Mouse (Mus musculus): ENCODE measurements around the gene Rpl27. TPM values are rescaled to one million over a fixed set of nuclear protein-coding genes. Genes with fewer than 3 reads are reported as not detected.

Rpl27 gene
- total RNA-seq, 2 experiments from 2014 or later, result 40.7 to 42.5 TPM

Small RNA genes within 50 kb of the gene (microRNA-seq; reads per million reads assigned to microRNA genes)
- gene Mir6929, result 0 to 0.74 reads per million in 2 experiments

Other genes starting within 250 kb of the Rpl27 start
- 10 to 100 TPM; 79.0 to 84.0 TPM for gene Ezh1, start 215.8 kb upstream of the Rpl27 start, total RNA-seq (2021)
- 10 to 100 TPM; 62.2 to 72.8 TPM for gene Ramp2, start 196.3 kb upstream of the Rpl27 start, total RNA-seq (2021)
- gene Vps25, start 188.6 kb upstream of the Rpl27 start, total RNA-seq (2021), result 10 to 100 TPM; 61.8 to 65.6 TPM
- gene Wnk4, start 181.7 kb upstream of the Rpl27 start, total RNA-seq (2021), result 10 to 100 TPM in 1 of 2 experiments, 1 to 10 TPM in 1; 9.8 to 10.4 TPM
- under 1 TPM; 0.30 to 0.47 TPM for gene Cntd1, start 163.3 kb upstream of the Rpl27 start, total RNA-seq (2021)
- gene Coa3, start 163.2 kb upstream of the Rpl27 start, total RNA-seq (2021), result 100 to 1,000 TPM; 102 to 103 TPM
- gene Becn1, start 140.0 kb upstream of the Rpl27 start, total RNA-seq (2021), result 100 to 1,000 TPM; 211 to 217 TPM
- gene Psme3, start 126.1 kb upstream of the Rpl27 start, total RNA-seq (2021), result 100 to 1,000 TPM; 118 to 127 TPM
- 1 to 10 TPM; 6.3 to 7.0 TPM for gene Aoc2, start 117.2 kb upstream of the Rpl27 start, total RNA-seq (2021)
- gene Aoc3, start 111.7 kb upstream of the Rpl27 start, total RNA-seq (2021), result under 1 TPM; 0.36 to 0.47 TPM
- not detected for gene G6pc, start 74.7 kb upstream of the Rpl27 start, total RNA-seq (2021)
- gene Aarsd1, start 24.7 kb upstream of the Rpl27 start, total RNA-seq (2021), result 10 to 100 TPM; 45.9 to 51.1 TPM
- gene Gm27029, start 17.5 kb upstream of the Rpl27 start, total RNA-seq (2021), result 1 to 10 TPM; 6.3 to 6.4 TPM
- 10 to 100 TPM; 36.5 to 36.8 TPM for gene Rundc1, start 17.2 kb upstream of the Rpl27 start, total RNA-seq (2021)
- 1 to 10 TPM in 1 of 2 experiments, under 1 TPM in 1; 0.99 to 2.0 TPM for gene Ptges3l, start 17.0 kb upstream of the Rpl27 start, total RNA-seq (2021)
- 1 to 10 TPM; 2.4 to 2.7 TPM for gene Ifi35, start 6.1 kb downstream of the Rpl27 start, total RNA-seq (2021)
- gene Rnd2, start 22.7 kb downstream of the Rpl27 start, total RNA-seq (2021), result 100 to 1,000 TPM; 111 to 120 TPM
- 10 to 100 TPM; 32.1 to 33.8 TPM for gene Vat1, start 23.9 kb downstream of the Rpl27 start, total RNA-seq (2021)
- gene Brca1, start 109.7 kb downstream of the Rpl27 start, total RNA-seq (2021), result 1 to 10 TPM in 1 of 2 experiments, under 1 TPM in 1; 0.56 to 1.0 TPM
- 100 to 1,000 TPM; 134 to 138 TPM for gene Nbr1, start 109.9 kb downstream of the Rpl27 start, total RNA-seq (2021)
- 1 to 10 TPM; 1.2 to 2.0 TPM for gene Tmem106a, start 139.9 kb downstream of the Rpl27 start, total RNA-seq (2021)
- not detected for gene Gm11634, start 157.0 kb downstream of the Rpl27 start, total RNA-seq (2021)
- 10 to 100 TPM; 12.0 to 15.0 TPM for gene Rdm1, start 184.9 kb downstream of the Rpl27 start, total RNA-seq (2021)
- 10 to 100 TPM; 16.8 to 32.1 TPM for gene Arl4d, start 223.2 kb downstream of the Rpl27 start, total RNA-seq (2021)